Mouse (Mus musculus) kidney, embryonic 14.5 days (tissue): ENCODE results near the gene Ndufs2. TPM values are rescaled to one million over a fixed set of nuclear protein-coding genes. Genes with fewer than 3 reads are reported as not detected.
A peak's percentile ranks its signal among the peaks of the same experiment; 100 is the strongest.

Source experiments
- ATAC-seq: fragments of 200-750 bp; cut with Nextera tagmentation; 2 replicates; pipeline ENCODE4 v1.8.0; 2017; ENCODE audit warnings: moderate number of reproducible peaks, mild to moderate bottlenecking, moderate TSS enrichment, moderate library complexity; ENCODE audit not compliant: low FRiP score, low TSS enrichment
- H3K27ac ChIP-seq: fragments of 300-500 bp; sonication (generic); 2 replicates; pipeline ENCODE4 v1.5.1; 2014; ENCODE audit warnings: low read depth, mild to moderate bottlenecking, low read length, moderate library complexity, mixed read lengths
- H3K27me3 ChIP-seq: fragments of 300-500 bp; sonication (generic); 2 replicates; pipeline ENCODE4 v1.6.1; 2014; ENCODE audit warnings: mild to moderate bottlenecking, low read length; ENCODE audit not compliant: control insufficient read depth, insufficient read depth
- H3K36me3 ChIP-seq: fragments of 300-500 bp; sonication (generic); 2 replicates; pipeline ENCODE4 v1.6.1; 2014; ENCODE audit warnings: low read length, mixed read lengths; ENCODE audit not compliant: control insufficient read depth, insufficient read depth
- H3K4me1 ChIP-seq: fragments of 300-500 bp; sonication (generic); 2 replicates; pipeline ENCODE4 v1.6.1; 2014; ENCODE audit warnings: low read length, mixed read lengths; ENCODE audit not compliant: control insufficient read depth, insufficient read depth
- H3K4me2 ChIP-seq: fragments of 300-500 bp; sonication (generic); replicated peaks from 2 replicates; pipeline ENCODE4 v1.6.1; 2014; ENCODE audit warnings: low read depth, mild to moderate bottlenecking, low read length
- H3K4me3 ChIP-seq: fragments of 300-500 bp; sonication (generic); 2 replicates; pipeline ENCODE4 v1.5.1; 2014; ENCODE audit warnings: mild to moderate bottlenecking, low read length
- H3K9ac ChIP-seq: fragments of 300-500 bp; sonication (generic); 2 replicates; pipeline ENCODE4 v1.6.1; 2014; ENCODE audit warnings: low read depth, mild to moderate bottlenecking, low read length, moderate library complexity
- H3K9me3 ChIP-seq: fragments of 300-500 bp; sonication (generic); 2 replicates; pipeline ENCODE4 v1.6.1; 2016; ENCODE audit warnings: low read length; ENCODE audit not compliant: control insufficient read depth
- WGBS: fragments of 180-500 bp; shearing (Covaris S2); extraction: QIAGEN DNeasy Blood & Tissue Kit; methylation state at CpG from one replicate; pipeline ENCODE4 v1.1.7; 2014; 5-methylcytosine and 5-hydroxymethylcytosine counted together
- polyA plus RNA-seq: library from polyadenylated mRNA; unstranded; fragments of >200 nt; fragmentation: Nextera tagmentation; extraction: Ambion mirVana; gene quantifications from 2 replicates; pipeline ENCODE4 v1.2.1, GENCODE M21; 2014

Gene Ndufs2
- polyA plus RNA-seq, 1 experiment from 2014 or later = 293 TPM

GRCm38 (mm10) chr1:171263185-171263611 lies 12.0 kb upstream of the Ndufs2 start:
- WGBS = 0% methylated on average over 2 of the region's 2 CpGs
- H3K9ac ChIP-seq = no peak overlapping the region
- peak overlapping the region; percentile 15; the same call in 1 of the 2 replicates for H3K4me2 ChIP-seq
- peaks cover 7% of the 10 kb centered on the region for H3K36me3 ChIP-seq
- H3K4me1 ChIP-seq = peaks cover 11% of the 10 kb centered on the region; the same call in 1 of the 2 replicates
- 0 out of 2 replicates have a peak overlapping the region, but pooled peaks have one; percentile 16 for H3K4me3 ChIP-seq
- no peaks in the 10 kb centered on the region for H3K9me3 ChIP-seq
- peak; percentile 92 for ATAC-seq
- peak overlapping the region; percentile 81 for H3K27ac ChIP-seq
- no peaks in the 10 kb centered on the region for H3K27me3 ChIP-seq

- Histone ChIP-seq H3K4me1 (peaks cover 11% of the 10 kb centered on the region; the same call in 1 of the 2 replicates), H3K36me3 (peaks cover 7% of the 10 kb centered on the region), H3K27me3 (no peaks in the 10 kb centered on the region), H3K4me2 (peak overlapping the region; percentile 38; the same call in 1 of the 2 replicates), H3K27ac (peak overlapping the region; percentile 93), H3K9me3 (no peaks in the 10 kb centered on the region), H3K4me3 (peak overlapping the region; percentile 16), H3K9ac (peak overlapping the region; percentile 44; the same call in 1 of the 2 replicates)
- WGBS = 9% methylated on average over 8 of the region's 8 CpGs
- peak; percentile 79 for ATAC-seq
Measured at GRCm38 (mm10) chr1:171262594-171263130, 11.5 kb upstream of the Ndufs2 start.

DNA sequence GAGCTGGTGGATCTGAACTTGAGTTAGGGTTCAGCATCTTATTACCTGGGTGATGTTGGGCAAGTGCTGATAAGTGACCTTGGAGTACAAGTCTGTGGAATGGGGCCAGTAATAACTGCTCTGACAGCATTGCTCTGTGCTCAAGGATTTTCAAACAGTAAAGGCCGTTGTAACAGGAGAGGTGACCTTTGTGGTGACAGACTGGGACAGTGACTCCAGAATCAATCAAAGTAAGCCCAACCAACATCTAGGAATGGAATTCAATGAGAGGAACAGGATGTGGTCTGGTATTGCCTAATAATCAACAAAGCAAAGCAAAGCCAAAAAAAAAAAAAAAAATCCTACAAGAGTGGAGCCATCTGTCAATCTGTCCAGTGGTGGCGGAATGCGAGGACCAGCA lies 9.1 kb upstream of the Ndufs2 start:
- Histone ChIP-seq H3K4me2 (no peak overlapping the region), H3K36me3 (peaks cover 7% of the 10 kb centered on the region), H3K27me3 (no peaks in the 10 kb centered on the region), H3K9ac (no peak overlapping the region), H3K4me1 (peaks cover 11% of the 10 kb centered on the region; the same call in 1 of the 2 replicates), H3K4me3 (no peak overlapping the region), H3K9me3 (no peaks in the 10 kb centered on the region), H3K27ac (no peak overlapping the region)
- no peak for ATAC-seq
- 52% methylated on average over 3 of the region's 3 CpGs for WGBS

DNA sequence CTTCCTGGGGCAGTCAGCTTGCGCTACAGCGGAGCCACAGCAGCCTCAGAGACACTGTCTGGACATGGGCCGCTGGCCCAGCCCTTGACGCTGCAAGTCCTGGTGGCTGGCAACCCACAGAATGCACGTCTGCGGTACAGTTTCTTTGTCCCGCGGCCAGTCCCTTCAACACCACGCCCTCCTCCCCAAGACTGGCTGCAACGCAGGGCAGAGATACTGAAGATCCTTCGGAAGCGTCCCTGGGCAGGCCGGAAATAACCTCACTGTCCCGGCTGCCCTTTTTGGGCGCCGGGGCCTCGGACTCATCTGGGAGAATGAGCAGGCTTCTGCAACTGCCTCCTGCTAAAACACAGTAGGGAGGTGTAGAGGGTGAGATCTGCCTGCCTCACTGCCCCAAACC lies 7.7 kb upstream of the Ndufs2 start:
- no peak for ATAC-seq
- H3K4me2 ChIP-seq = no peak overlapping the region
- H3K4me1 ChIP-seq = peaks cover 11% of the 10 kb centered on the region; the same call in 1 of the 2 replicates
- no peak overlapping the region for H3K4me3 ChIP-seq
- no peaks in the 10 kb centered on the region for H3K27me3 ChIP-seq
- WGBS = 82% methylated on average over 17 of the region's 17 CpGs
- no peak overlapping the region for H3K9ac ChIP-seq
- H3K9me3 ChIP-seq = no peaks in the 10 kb centered on the region
- H3K27ac ChIP-seq = no peak overlapping the region
- peaks cover 11% of the 10 kb centered on the region for H3K36me3 ChIP-seq

DNA sequence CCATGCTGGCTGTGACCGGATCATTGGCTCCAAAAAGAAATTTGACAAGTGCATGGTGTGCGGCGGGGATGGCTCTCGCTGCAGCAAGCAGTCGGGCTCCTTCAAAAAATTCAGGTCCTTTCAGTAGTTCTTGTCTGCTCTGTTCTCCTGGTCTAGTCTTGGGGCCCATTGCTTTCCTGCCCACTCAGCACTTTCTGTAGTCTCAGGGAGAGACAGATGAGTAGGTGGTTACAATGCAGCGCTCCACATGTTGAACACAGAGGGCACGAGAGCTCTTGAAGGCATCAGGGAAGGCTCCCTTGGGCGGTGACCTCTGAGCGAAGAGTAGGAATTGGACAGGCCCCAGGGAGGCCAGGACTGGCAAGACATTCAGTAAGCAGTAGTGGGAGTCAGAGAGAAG lies 6.6 kb upstream of the Ndufs2 start:
- Histone ChIP-seq H3K27ac (no peak overlapping the region), H3K9ac (no peak overlapping the region), H3K27me3 (no peaks in the 10 kb centered on the region), H3K4me3 (no peak overlapping the region), H3K36me3 (peaks cover 13% of the 10 kb centered on the region), H3K9me3 (no peaks in the 10 kb centered on the region), H3K4me1 (peaks cover 12% of the 10 kb centered on the region; the same call in 1 of the 2 replicates), H3K4me2 (no peak overlapping the region)
- 86% methylated on average over 9 of the region's 9 CpGs for WGBS
- no peak for ATAC-seq

DNA sequence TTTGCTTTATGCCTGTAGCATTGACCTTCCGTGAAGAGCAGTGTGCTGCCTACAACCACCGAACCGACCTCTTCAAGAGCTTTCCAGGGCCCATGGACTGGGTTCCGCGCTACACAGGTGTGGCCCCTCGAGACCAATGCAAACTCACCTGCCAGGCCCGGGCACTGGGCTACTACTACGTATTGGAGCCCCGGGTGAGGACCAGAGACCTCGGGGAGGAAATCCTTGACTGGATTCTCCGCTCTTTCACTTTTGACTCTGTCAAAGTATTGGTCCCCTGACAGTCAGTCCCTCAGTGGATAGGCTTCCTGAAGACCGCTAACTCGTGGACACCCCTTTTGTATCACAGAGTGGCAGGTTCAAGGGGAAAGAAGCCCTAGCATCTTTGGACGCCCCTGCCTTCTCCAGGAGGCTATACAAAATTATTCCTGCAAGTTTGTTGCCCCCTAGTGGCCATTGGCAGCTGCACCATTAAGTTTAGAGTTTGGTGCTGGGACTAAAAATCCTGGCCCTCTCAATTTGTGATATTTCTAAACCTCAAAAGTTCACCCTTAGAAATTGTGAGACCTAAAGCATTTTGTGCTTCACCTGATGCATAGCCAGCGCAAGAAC lies 5.9 kb upstream of the Ndufs2 start:
- ATAC-seq = no peak

DNA sequence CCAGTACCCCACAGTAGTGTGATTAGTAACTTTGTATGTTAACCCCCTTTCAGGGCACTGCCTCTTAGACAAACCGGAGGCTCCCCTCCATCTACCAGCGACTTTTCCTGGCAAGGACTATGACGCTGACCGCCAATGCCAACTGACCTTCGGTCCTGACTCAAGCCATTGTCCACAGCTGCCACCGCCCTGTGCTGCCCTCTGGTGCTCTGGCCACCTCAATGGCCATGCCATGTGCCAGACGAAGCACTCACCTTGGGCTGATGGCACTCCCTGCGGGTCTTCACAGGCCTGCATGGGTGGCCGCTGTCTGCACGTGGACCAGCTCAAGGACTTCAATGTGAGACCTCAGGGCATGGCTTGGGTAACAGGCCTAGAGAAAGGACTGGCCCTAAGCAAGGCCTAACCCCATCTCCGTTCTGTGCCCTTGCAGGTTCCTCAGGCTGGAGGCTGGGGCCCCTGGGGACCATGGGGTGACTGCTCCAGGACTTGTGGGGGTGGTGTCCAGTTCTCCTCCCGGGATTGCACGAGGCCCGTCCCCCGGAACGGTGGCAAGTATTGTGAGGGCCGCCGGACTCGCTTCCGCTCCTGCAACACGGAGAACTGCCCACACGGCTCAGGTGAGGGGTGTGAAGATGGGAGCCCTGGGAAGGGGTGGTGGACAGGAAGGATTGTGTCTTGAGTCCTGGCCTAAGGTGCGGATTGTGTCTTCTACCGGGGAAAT lies 5.1 kb upstream of the Ndufs2 start:
- ATAC-seq = no peak
- Histone ChIP-seq H3K27ac (no peak overlapping the region), H3K9ac (no peak overlapping the region), H3K4me3 (no peak overlapping the region), H3K27me3 (no peaks in the 10 kb centered on the region), H3K4me1 (peaks cover 10% of the 10 kb centered on the region), H3K9me3 (no peaks in the 10 kb centered on the region), H3K36me3 (peaks cover 13% of the 10 kb centered on the region), H3K4me2 (no peak overlapping the region)
- WGBS = 89% methylated on average over 24 of the region's 24 CpGs

More for the DNA sequence above, 5.9 kb upstream of the Ndufs2 start:
- Histone ChIP-seq H3K9ac (no peak overlapping the region), H3K27me3 (no peaks in the 10 kb centered on the region), H3K36me3 (peaks cover 13% of the 10 kb centered on the region), H3K4me1 (peaks cover 11% of the 10 kb centered on the region; the same call in 1 of the 2 replicates), H3K9me3 (no peaks in the 10 kb centered on the region), H3K4me2 (no peak overlapping the region), H3K27ac (no peak overlapping the region), H3K4me3 (no peak overlapping the region)
- 71% methylated on average over 15 of the region's 15 CpGs for WGBS

DNA sequence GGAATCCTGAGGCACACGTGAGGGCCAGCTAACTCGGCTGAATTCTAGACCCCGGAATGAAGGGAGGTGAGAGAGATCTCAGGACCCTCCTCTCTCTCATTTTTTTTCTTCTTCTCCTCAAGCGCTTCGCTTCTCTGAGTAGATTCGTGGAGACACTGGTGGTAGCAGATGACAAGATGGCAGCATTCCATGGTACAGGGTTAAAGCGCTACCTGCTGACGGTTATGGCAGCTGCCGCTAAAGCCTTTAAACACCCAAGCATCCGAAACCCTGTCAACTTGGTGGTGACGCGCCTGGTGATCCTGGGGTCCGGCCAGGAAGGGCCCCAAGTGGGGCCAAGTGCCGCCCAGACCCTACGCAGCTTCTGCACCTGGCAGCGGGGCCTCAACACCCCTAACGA lies 1.2 kb upstream of the Ndufs2 start:
- H3K27me3 ChIP-seq = no peaks in the 10 kb centered on the region
- peak overlapping the region; percentile 66 for H3K4me2 ChIP-seq
- no peaks in the 10 kb centered on the region for H3K9me3 ChIP-seq
- H3K9ac ChIP-seq = no peak overlapping the region
- ATAC-seq = no peak
- peaks cover 33% of the 10 kb centered on the region for H3K4me1 ChIP-seq
- peak overlapping the region; percentile 41; the same call in 1 of the 2 replicates for H3K4me3 ChIP-seq
- peak overlapping the region; percentile 89; the same call in 1 of the 2 replicates for H3K27ac ChIP-seq
- WGBS = 50% methylated on average over 17 of the region's 17 CpGs
- H3K36me3 ChIP-seq = peaks cover 6% of the 10 kb centered on the region
